Mouse (Mus musculus) large intestine, adult 2 months (tissue): Measurements from ENCODE around the gene Misp. TPM values are rescaled to one million over a fixed set of nuclear protein-coding genes. Genes with fewer than 3 reads are reported as not detected.

Source experiments
- DNase-seq: peaks from one replicate; pipeline ENCODE4 v3.0.0-alpha.2; 2012; ENCODE audit warnings: low read depth, low spot score
- WGBS: fragments of 180-500 bp; shearing (Covaris S2); methylation state at CpG from one replicate; pipeline ENCODE4 v1.1.7; 2018; 5-methylcytosine and 5-hydroxymethylcytosine counted together
- polyA plus RNA-seq: library from polyadenylated mRNA; depleted of rRNA; stranded (reverse); fragments of >200 nt; gene quantifications from 2 replicates; pipeline ENCODE4 v1.2.3, GENCODE M21; 2012

Gene Misp
- polyA plus RNA-seq, 1 experiment, result 299 TPM

GRCm38 (mm10) chr10:79793738-79794490 is 26.9 kb upstream of the Misp start:
- no peak for DNase-seq
- 14% methylated on average over 38 of the region's 38 CpGs for whole genome bisulfite sequencing

GRCm38 (mm10) chr10:79794491-79794931 is 26.3 kb upstream of the Misp start:
- WGBS, result 9% methylated on average over 10 of the region's 10 CpGs
- no peak for DNase-seq

- DNase-seq, result no peak
- 92% methylated on average over 3 of the region's 3 CpGs for WGBS
Measured at GRCm38 (mm10) chr10:79795905-79796304, 24.9 kb upstream of the Misp start.

GRCm38 (mm10) chr10:79797326-79797725 is 23.5 kb upstream of the Misp start:
- no peak for DNase-seq
- 24% methylated on average over 15 of the region's 15 CpGs for WGBS

- WGBS, result 80% methylated on average over 12 of the region's 12 CpGs
- no peak for DNase-seq
Measured at GRCm38 (mm10) chr10:79798289-79798928, 22.4 kb upstream of the Misp start.

- WGBS, result 77% methylated on average over 11 of the region's 11 CpGs
Measured at GRCm38 (mm10) chr10:79800508-79800907, 20.3 kb upstream of the Misp start.

GRCm38 (mm10) chr10:79801837-79802236 is 19.0 kb upstream of the Misp start:
- DNase-seq, result no peak
- 54% methylated on average over 3 of the region's 3 CpGs for WGBS

More at GRCm38 (mm10) chr10:79800508-79800907, 20.3 kb upstream of the Misp start:
- DNase-seq, result no peak

- WGBS, result 52% methylated on average over 11 of the region's 11 CpGs
- DNase-seq, result no peak
Measured at GRCm38 (mm10) chr10:79802331-79802971, 18.3 kb upstream of the Misp start.

- 51% methylated on average over 29 of the region's 29 CpGs for WGBS
- DNase-seq, result no peak
Measured at GRCm38 (mm10) chr10:79803716-79804323, 17.0 kb upstream of the Misp start.

- no peak for DNase-seq
- WGBS, result 55% methylated on average over 11 of the region's 11 CpGs
Measured at GRCm38 (mm10) chr10:79805636-79806035, 15.2 kb upstream of the Misp start.

GRCm38 (mm10) chr10:79806331-79806730 is 14.5 kb upstream of the Misp start:
- WGBS, result 87% methylated on average over 9 of the region's 9 CpGs
- no peak for DNase-seq

GRCm38 (mm10) chr10:79806972-79807371 is 13.8 kb upstream of the Misp start:
- WGBS, result 56% methylated on average over 10 of the region's 10 CpGs
- DNase-seq, result no peak

- DNase-seq, result no peak
- whole genome bisulfite sequencing, result 74% methylated on average over 11 of the region's 11 CpGs
Measured at GRCm38 (mm10) chr10:79807826-79808225, 13.0 kb upstream of the Misp start.

- no peak for DNase-seq
Measured at GRCm38 (mm10) chr10:79808728-79809127, 12.1 kb upstream of the Misp start.

GRCm38 (mm10) chr10:79811736-79812637 is 8.8 kb upstream of the Misp start:
- WGBS, result 27% methylated on average over 15 of the region's 15 CpGs
- no peak for DNase-seq

More at GRCm38 (mm10) chr10:79808728-79809127, 12.1 kb upstream of the Misp start:
- WGBS, result 79% methylated on average over 11 of the region's 11 CpGs

- WGBS, result 71% methylated on average over 5 of the region's 5 CpGs
- no peak for DNase-seq
Measured at GRCm38 (mm10) chr10:79814271-79814842, 6.4 kb upstream of the Misp start.

- DNase-seq, result no peak
- WGBS, result 61% methylated on average over 12 of the region's 12 CpGs
Measured at GRCm38 (mm10) chr10:79815671-79816494, 4.9 kb upstream of the Misp start.

GRCm38 (mm10) chr10:79817111-79817510 is 3.7 kb upstream of the Misp start:
- WGBS, result 76% methylated on average over 2 of the region's 2 CpGs
- DNase-seq, result no peak
